Mouse (Mus musculus) C2C12 (cell line): ENCODE results near the gene Fstl1. TPM values are rescaled to one million over a fixed set of nuclear protein-coding genes. Genes with fewer than 3 reads are reported as not detected.
A peak's percentile ranks its signal among the peaks of the same experiment; 100 is the strongest.

Experiments used
- H3K27me3 ChIP-seq: one replicate; pipeline ENCODE4 v1.6.1; 2011; ENCODE audit not compliant: control insufficient read depth, insufficient read depth, insufficient read length
- H3K36me3 ChIP-seq: one replicate; pipeline ENCODE4 v1.6.1; 2011; ENCODE audit not compliant: control insufficient read depth, insufficient read depth
- H3K4me3 ChIP-seq: one replicate; pipeline ENCODE4 v1.5.1; 2011; ENCODE audit warnings: mild to moderate bottlenecking, control low read depth; ENCODE audit not compliant: poor library complexity, insufficient read depth, severe bottlenecking
- H3K79me2 ChIP-seq: one replicate; pipeline ENCODE4 v1.6.1; 2011; ENCODE audit not compliant: control insufficient read depth, insufficient read depth
- H3K79me3 ChIP-seq: one replicate; pipeline ENCODE4 v1.6.1; 2011; ENCODE audit warnings: low read depth, control low read depth
- H3ac ChIP-seq: one replicate; pipeline ENCODE3; 2011; ENCODE audit warnings: low read depth; ENCODE audit not compliant: control insufficient read depth, insufficient read length
- CEBPB ChIP-seq: IDR thresholded peaks from one replicate; pipeline ENCODE4 v1.6.1; 2011; ENCODE audit warnings: low read depth, mild to moderate bottlenecking, control low read depth, moderate library complexity
- CTCF ChIP-seq: IDR thresholded peaks from one replicate; pipeline ENCODE4 v1.5.1; 2011; ENCODE audit not compliant: control insufficient read depth, insufficient read depth, insufficient read length
- FOSL1 ChIP-seq: IDR thresholded peaks from one replicate; pipeline ENCODE4 v1.8.0; 2011; ENCODE audit warnings: mild to moderate bottlenecking, low read length; ENCODE audit not compliant: poor library complexity, insufficient read depth, severe bottlenecking
- MAX ChIP-seq: IDR thresholded peaks from one replicate; pipeline ENCODE4 v1.6.1; 2011; ENCODE audit warnings: mild to moderate bottlenecking, control low read depth
- MYOD1 ChIP-seq: IDR thresholded peaks from one replicate; pipeline ENCODE4 v1.6.1; 2011; ENCODE audit warnings: low read depth; ENCODE audit not compliant: control insufficient read depth, insufficient read length
- MYOG ChIP-seq: IDR thresholded peaks from one replicate; pipeline ENCODE4 v1.6.1; 2011; ENCODE audit not compliant: control insufficient read depth, insufficient read length; ENCODE audit errors: extremely low read depth
- USF1 ChIP-seq: IDR thresholded peaks from one replicate; pipeline ENCODE4 v1.6.1; 2011; ENCODE audit warnings: low read depth, mild to moderate bottlenecking, control low read depth, moderate library complexity
- polyA plus RNA-seq: library from polyadenylated mRNA; unstranded; fragments of >200 nt; fragmentation: generic; extraction: Trizol; gene quantifications from one replicate; pipeline ENCODE4 v1.2.1, GENCODE M21; 2012; ENCODE audit warnings: missing spikeins

The Fstl1 gene
- polyA plus RNA-seq, 1 experiment = 153 TPM

DNA sequence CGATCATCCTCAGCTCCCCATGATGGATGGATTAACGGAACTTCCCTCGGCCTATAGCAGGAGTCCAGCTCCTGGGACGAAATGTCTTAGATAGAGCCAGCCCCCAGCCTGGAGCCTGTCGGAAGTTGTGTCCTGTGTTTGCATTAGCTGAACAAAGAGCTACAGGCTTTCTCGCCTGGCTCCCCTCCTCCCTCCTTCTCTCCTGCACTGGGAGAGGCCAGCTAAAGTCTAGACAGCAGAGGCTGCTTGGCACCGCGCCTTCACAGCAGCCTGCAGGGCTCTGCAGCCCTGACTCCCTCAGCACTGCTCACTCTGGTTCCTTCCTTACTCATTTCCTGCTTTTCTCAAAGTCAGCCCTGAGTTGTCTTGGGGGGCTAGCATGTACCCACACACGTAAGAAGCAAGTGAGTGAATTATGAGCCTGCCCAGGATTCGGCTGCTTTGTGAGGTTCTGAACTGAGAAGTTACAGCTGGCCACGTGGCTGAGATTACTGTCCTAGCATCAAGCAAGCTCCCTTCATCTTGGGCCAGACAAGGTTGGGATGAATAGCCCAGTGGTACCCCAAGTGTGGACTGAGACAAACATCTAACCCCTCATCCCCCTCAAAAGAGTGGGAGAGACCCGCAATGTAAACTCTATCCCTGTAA is 11.8 kb downstream of the Fstl1 start:
- no peaks in the 10 kb centered on the region for H3K27me3 ChIP-seq
- no peak overlapping the region for H3K4me3 ChIP-seq
- peak; percentile 42 for TF ChIP-seq USF1
- TF ChIP-seq MAX = no peak
- H3ac ChIP-seq = peak overlapping the region; percentile 62
- H3K79me3 ChIP-seq = peaks cover 52% of the 10 kb centered on the region
- H3K79me2 ChIP-seq = peaks cover 67% of the 10 kb centered on the region
- H3K36me3 ChIP-seq = peaks cover 61% of the 10 kb centered on the region

GRCm38 (mm10) chr16:37789015-37789381 is 12.3 kb downstream of the Fstl1 start:
- H3ac ChIP-seq = no peak overlapping the region
- peaks cover 67% of the 10 kb centered on the region for H3K79me2 ChIP-seq
- no peaks in the 10 kb centered on the region for H3K27me3 ChIP-seq
- no peak for TF ChIP-seq MYOD1
- TF ChIP-seq MAX = no peak
- TF ChIP-seq CEBPB = peak; percentile 87
- no peak for TF ChIP-seq FOSL1
- TF ChIP-seq MYOG = no peak
- no peak overlapping the region for H3K4me3 ChIP-seq
- H3K79me3 ChIP-seq = peaks cover 52% of the 10 kb centered on the region
- peaks cover 61% of the 10 kb centered on the region for H3K36me3 ChIP-seq

DNA sequence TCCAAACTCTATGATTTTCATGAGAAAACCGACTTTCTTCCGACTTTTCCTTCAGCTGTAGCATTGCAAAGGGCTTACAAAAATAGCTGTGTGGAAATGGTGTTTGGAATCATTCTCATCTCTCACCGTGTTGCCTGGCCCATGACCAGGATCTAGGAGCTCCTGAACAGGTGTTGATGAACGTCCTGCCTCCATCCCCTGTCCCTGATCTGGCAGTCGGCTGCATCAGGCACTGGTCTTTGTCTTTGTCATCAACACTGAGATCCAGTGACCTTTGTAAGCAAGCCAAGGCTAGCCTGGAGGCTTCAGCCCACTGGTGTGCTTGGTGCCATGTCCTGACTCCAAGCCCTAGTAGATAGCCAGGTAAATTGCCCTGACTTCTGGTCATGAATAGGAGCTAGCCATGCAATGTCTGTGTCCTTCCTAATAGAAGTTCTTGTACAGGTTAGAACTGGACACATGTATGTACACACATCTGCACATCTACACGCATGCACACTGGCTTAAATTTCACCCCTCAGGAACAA is 12.8 kb downstream of the Fstl1 start:
- Histone ChIP-seq H3K79me3 (peaks cover 52% of the 10 kb centered on the region), H3K36me3 (peaks cover 61% of the 10 kb centered on the region), H3K79me2 (peaks cover 67% of the 10 kb centered on the region), H3K27me3 (no peaks in the 10 kb centered on the region), H3ac (no peak overlapping the region), H3K4me3 (no peak overlapping the region)
- TF ChIP-seq CEBPB = no peak
- TF ChIP-seq MYOD1 = peak; percentile 49
- no peak for TF ChIP-seq MYOG
- no peak for TF ChIP-seq USF1
- TF ChIP-seq FOSL1 = no peak
- no peak for TF ChIP-seq MAX
- TF ChIP-seq CTCF = no peak

- no peak overlapping the region for H3K4me3 ChIP-seq
- peaks cover 67% of the 10 kb centered on the region for H3K79me2 ChIP-seq
- H3K36me3 ChIP-seq = peaks cover 61% of the 10 kb centered on the region
- H3K79me3 ChIP-seq = peaks cover 51% of the 10 kb centered on the region
- H3ac ChIP-seq = no peak overlapping the region
- no peaks in the 10 kb centered on the region for H3K27me3 ChIP-seq
- TF ChIP-seq MAX (peak; percentile 44), FOSL1 (no peak)
These were observed 13.5 kb downstream of the Fstl1 start for GRCm38 (mm10) chr16:37790008-37790780.

GRCm38 (mm10) chr16:37790781-37791175 is 14.1 kb downstream of the Fstl1 start:
- no peak overlapping the region for H3K4me3 ChIP-seq
- peaks cover 62% of the 10 kb centered on the region for H3K36me3 ChIP-seq

GRCm38 (mm10) chr16:37795651-37796150 is 19.0 kb downstream of the Fstl1 start:
- TF ChIP-seq MAX = no peak
- no peak for TF ChIP-seq USF1
- TF ChIP-seq MYOG = no peak
- no peak for TF ChIP-seq FOSL1
- no peak for TF ChIP-seq CEBPB
- no peak for TF ChIP-seq MYOD1
- TF ChIP-seq CTCF = no peak
- peaks cover 40% of the 10 kb centered on the region for H3K79me3 ChIP-seq
- H3K4me3 ChIP-seq = no peak overlapping the region
- peaks cover 52% of the 10 kb centered on the region for H3K79me2 ChIP-seq
- no peaks in the 10 kb centered on the region for H3K27me3 ChIP-seq
- H3ac ChIP-seq = no peak overlapping the region
- peaks cover 59% of the 10 kb centered on the region for H3K36me3 ChIP-seq

More at GRCm38 (mm10) chr16:37790781-37791175, 14.1 kb downstream of the Fstl1 start:
- Histone ChIP-seq H3K79me3 (peaks cover 49% of the 10 kb centered on the region), H3K79me2 (peaks cover 67% of the 10 kb centered on the region), H3ac (peak overlapping the region; percentile 10), H3K27me3 (no peaks in the 10 kb centered on the region)
- TF ChIP-seq FOSL1 = no peak
- no peak for TF ChIP-seq CEBPB
- TF ChIP-seq MAX = no peak
- TF ChIP-seq CTCF = no peak
- TF ChIP-seq USF1 = no peak
- TF ChIP-seq MYOD1 = no peak
- no peak for TF ChIP-seq MYOG
